Mouse (Mus musculus): Measurements from ENCODE around the gene Traip.

GRCm38 (mm10) chr9:107907801-107908120, 42.2 kb upstream of the Traip start:
- TF ChIP-seq CTCF (IDR thresholded peaks at IDR 0.05) (no peak), POLR2A (IDR thresholded peaks at IDR 0.05; ENCODE audit: insufficient read depth, low read depth, low read length) (0 out of 2 replicates have a peak, but pooled peaks have one; percentile 10), EP300 (IDR thresholded peaks at IDR 0.05; ENCODE audit: insufficient read depth, low read depth, low read length) (no peak)

All from heart, adult 2 months (tissue).